Mouse (Mus musculus): ENCODE data around the gene Tom1. TPM values are rescaled to one million over a fixed set of nuclear protein-coding genes. Genes with fewer than 3 reads are reported as not detected.

The Tom1 gene
- total and polyA plus RNA-seq, 2 experiments from 2014 or later: 47.1 to 48.7 TPM

- Histone ChIP-seq H3K9ac (replicated peaks; ENCODE audit: low read length, poor library complexity, severe bottlenecking) (peak within 1 kb of the TSS; percentile 48), H3K27ac (ENCODE audit: low read depth, low read length) (no peak within 1 kb of the TSS), H3K4me1 (ENCODE audit: insufficient read depth, low read length) (no peaks in the 10 kb centered on the region; the same call in 1 of the 2 replicates), H3K27me3 (ENCODE audit: insufficient read depth, low read length) (no peaks in the 10 kb centered on the region), H3K36me3 (ENCODE audit: insufficient read depth, low read length) (no peaks in the 10 kb centered on the region), H3K9me3 (ENCODE audit: low read length) (no peaks in the 10 kb centered on the region), H3K4me2 (ENCODE audit: low read depth, low read length, poor library complexity, severe bottlenecking) (peak within 1 kb of the TSS; percentile 50), H3K4me3 (ENCODE audit: low read depth, low read length) (peak within 1 kb of the TSS; percentile 39)
- DNase-seq (ENCODE audit: low spot score) (peak; percentile 91), ATAC-seq (ENCODE audit: low FRiP score) (peak; percentile 92)
- TF ChIP-seq CTCF (IDR thresholded peaks at IDR 0.05): peak; percentile 26; the same call in 1 of the 2 replicates
- WGBS: under 1% methylated on average over 36 of the region's 36 CpGs
Measured at GRCm38 (mm10) chr8:75093399-75094156, 60.1 kb downstream of the Tom1 start, which contains the start of gene Hmox1. Gene Hmox1, plus strand, starts transcription at chr8:75093621.

- H3K27ac ChIP-seq (ENCODE audit: low read depth, low read length): no peak overlapping the region
- WGBS: 77% methylated on average over 4 of the region's 4 CpGs
- DNase-seq (ENCODE audit: low spot score): no peak
- no peaks in the 10 kb centered on the region for H3K9me3 ChIP-seq (ENCODE audit: low read length)
- H3K27me3 ChIP-seq (ENCODE audit: insufficient read depth, low read length): no peaks in the 10 kb centered on the region
- no peak for TF ChIP-seq CTCF (IDR thresholded peaks at IDR 0.05)
- H3K4me2 ChIP-seq (ENCODE audit: low read depth, low read length, poor library complexity, severe bottlenecking): no peak overlapping the region
- no peaks in the 10 kb centered on the region for H3K36me3 ChIP-seq (ENCODE audit: insufficient read depth, low read length)
- no peak for ATAC-seq (ENCODE audit: low FRiP score)
- no peak overlapping the region for H3K9ac ChIP-seq (replicated peaks; ENCODE audit: low read length, poor library complexity, severe bottlenecking)
- no peak overlapping the region for H3K4me3 ChIP-seq (ENCODE audit: low read depth, low read length)
- no peaks in the 10 kb centered on the region for H3K4me1 ChIP-seq (ENCODE audit: insufficient read depth, low read length)
Measured at GRCm38 (mm10) chr8:75102956-75103355, 69.5 kb downstream of the Tom1 start.

- ATAC-seq (ENCODE audit: low FRiP score): no peak
- DNase-seq (ENCODE audit: low spot score): no peak
- H3K4me3 ChIP-seq (ENCODE audit: low read depth, low read length): no peak overlapping the region
- no peak overlapping the region for H3K27ac ChIP-seq (ENCODE audit: low read depth, low read length)
- TF ChIP-seq CTCF (IDR thresholded peaks at IDR 0.05): no peak
- no peaks in the 10 kb centered on the region for H3K27me3 ChIP-seq (ENCODE audit: insufficient read depth, low read length)
- H3K36me3 ChIP-seq (ENCODE audit: insufficient read depth, low read length): no peaks in the 10 kb centered on the region
- H3K4me1 ChIP-seq (ENCODE audit: insufficient read depth, low read length): no peaks in the 10 kb centered on the region
- WGBS: 22% methylated on average over 8 of the region's 8 CpGs
- no peak overlapping the region for H3K9ac ChIP-seq (replicated peaks; ENCODE audit: low read length, poor library complexity, severe bottlenecking)
- no peaks in the 10 kb centered on the region for H3K9me3 ChIP-seq (ENCODE audit: low read length)
- H3K4me2 ChIP-seq (ENCODE audit: low read depth, low read length, poor library complexity, severe bottlenecking): no peak overlapping the region
Measured at GRCm38 (mm10) chr8:75103376-75103878, 69.9 kb downstream of the Tom1 start.

DNA sequence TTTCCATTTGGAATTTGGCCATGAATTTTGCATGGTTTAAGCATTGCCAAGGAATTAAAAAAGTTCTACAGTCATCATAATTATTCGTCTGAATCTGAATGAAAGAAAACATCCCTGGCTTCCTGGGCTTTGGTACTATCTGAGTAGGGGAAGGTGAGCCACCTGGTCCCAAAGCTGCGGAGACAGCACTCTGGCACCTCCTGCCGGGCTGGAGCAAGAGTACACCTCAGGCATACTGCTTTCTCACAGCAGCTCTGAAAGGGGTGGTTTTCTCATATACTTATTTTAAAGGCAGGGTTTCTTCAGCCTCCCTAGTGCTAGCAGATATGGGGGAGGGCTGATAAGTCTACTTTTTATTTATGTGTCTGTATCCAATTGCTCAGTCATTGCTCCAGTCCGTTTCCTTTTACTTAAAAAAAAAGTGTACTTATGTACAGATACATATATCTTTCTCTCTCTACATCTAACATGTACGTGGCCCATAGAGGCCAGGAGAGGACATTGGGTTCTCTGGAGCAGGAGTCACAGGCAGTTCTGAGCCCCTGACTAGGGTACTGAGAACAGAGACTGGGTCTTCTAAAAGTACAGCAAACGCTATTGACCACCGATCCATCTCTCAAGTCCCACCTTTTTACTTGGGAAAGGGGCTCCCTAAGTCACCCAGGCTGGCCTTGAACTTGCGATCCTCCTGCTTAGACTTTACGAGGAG, 75.2 kb downstream of the Tom1 start:
- H3K36me3 ChIP-seq (ENCODE audit: insufficient read depth, low read length): peaks cover 5% of the 10 kb centered on the region; the same call in 1 of the 2 replicates
- no peaks in the 10 kb centered on the region for H3K9me3 ChIP-seq (ENCODE audit: low read length)
- peak overlapping the region; percentile 64 for H3K9ac ChIP-seq (replicated peaks; ENCODE audit: low read length, poor library complexity, severe bottlenecking)
- H3K27me3 ChIP-seq (ENCODE audit: insufficient read depth, low read length): no peaks in the 10 kb centered on the region
- peaks cover 6% of the 10 kb centered on the region; the same call in 1 of the 2 replicates for H3K4me1 ChIP-seq (ENCODE audit: insufficient read depth, low read length)
- DNase-seq (ENCODE audit: low spot score) (peak; percentile 83), ATAC-seq (ENCODE audit: low FRiP score) (peak; percentile 84)
- peak overlapping the region; percentile 74 for H3K4me3 ChIP-seq (ENCODE audit: low read depth, low read length)
- H3K27ac ChIP-seq (ENCODE audit: low read depth, low read length): peak overlapping the region; percentile 74
- peak; percentile 84 for TF ChIP-seq CTCF (IDR thresholded peaks at IDR 0.05)
- WGBS: 1% methylated on average over 9 of the region's 9 CpGs
- peak overlapping the region; percentile 73 for H3K4me2 ChIP-seq (ENCODE audit: low read depth, low read length, poor library complexity, severe bottlenecking)

DNA sequence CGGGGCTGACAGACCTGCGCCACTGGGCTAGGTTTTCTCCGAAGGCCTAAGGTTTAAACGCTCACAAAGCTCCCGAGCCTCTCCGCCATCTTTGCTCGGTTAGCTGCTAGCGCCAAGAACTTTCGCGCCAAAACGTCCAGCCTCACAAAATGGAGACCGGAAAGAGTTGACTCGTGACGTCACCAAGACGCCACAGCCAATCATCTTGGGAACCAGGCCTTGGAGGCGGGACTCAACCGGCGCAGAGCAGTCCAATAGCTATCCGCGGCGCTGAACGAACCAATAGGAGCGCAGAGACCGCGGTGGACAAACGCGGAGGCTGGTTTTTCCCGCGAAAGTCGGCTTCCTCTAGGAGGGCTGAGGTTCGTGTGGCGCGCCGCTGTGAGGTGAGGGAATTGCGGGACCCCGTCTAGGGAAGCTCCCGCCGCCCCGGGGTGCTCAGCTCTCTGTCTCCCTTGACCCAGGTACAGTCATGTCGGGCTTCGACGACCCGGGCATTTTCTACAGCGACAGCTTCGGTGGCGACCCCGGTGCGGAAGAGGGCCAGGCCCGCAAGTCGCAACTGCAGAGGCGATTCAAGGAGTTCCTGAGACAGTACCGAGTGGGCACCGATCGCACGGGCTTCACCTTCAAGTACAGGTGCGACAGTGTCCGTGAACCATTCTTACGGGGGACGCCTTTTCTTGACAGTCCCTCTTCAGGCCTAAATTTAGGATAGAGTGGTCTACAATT, 75.9 kb downstream of the Tom1 start, which contains the start of gene Mcm5:
Gene Mcm5 (plus strand): TSS at position 334 of the 732 bp plus-strand sequence.
- H3K9ac ChIP-seq (replicated peaks; ENCODE audit: low read length, poor library complexity, severe bottlenecking): peak within 1 kb of the TSS; percentile 64
- no peak for TF ChIP-seq CTCF (IDR thresholded peaks at IDR 0.05)
- DNase-seq (ENCODE audit: low spot score): peak; percentile 100
- peak within 1 kb of the TSS; percentile 92 for H3K4me2 ChIP-seq (ENCODE audit: low read depth, low read length, poor library complexity, severe bottlenecking)
- no peaks in the 10 kb centered on the region for H3K9me3 ChIP-seq (ENCODE audit: low read length)
- H3K27ac ChIP-seq (ENCODE audit: low read depth, low read length): peak within 1 kb of the TSS; percentile 74
- H3K4me3 ChIP-seq (ENCODE audit: low read depth, low read length): peak within 1 kb of the TSS; percentile 74
- H3K4me1 ChIP-seq (ENCODE audit: insufficient read depth, low read length): peaks cover 6% of the 10 kb centered on the region; the same call in 1 of the 2 replicates
- ATAC-seq (ENCODE audit: low FRiP score): peak; percentile 99
- peaks cover 10% of the 10 kb centered on the region for H3K36me3 ChIP-seq (ENCODE audit: insufficient read depth, low read length)
- H3K27me3 ChIP-seq (ENCODE audit: insufficient read depth, low read length): no peaks in the 10 kb centered on the region
- WGBS: under 1% methylated on average over 59 of the region's 59 CpGs
